Mouse (Mus musculus): ENCODE results near the gene Zfyve16. TPM values are rescaled to one million over a fixed set of nuclear protein-coding genes. Genes with fewer than 3 reads are reported as not detected.

Zfyve16 gene
- polyA plus RNA-seq, 1 experiment from 2014 or later, result 10.9 TPM

GRCm38 (mm10) chr13:92531237-92531636, 569 bp upstream of the Zfyve16 start:
- Histone ChIP-seq H3K36me3 (0 out of 2 replicates have a peak, but pooled peaks cover 2% of the 10 kb centered on the region), H3K4me3 (peak overlapping the region; percentile 80), H3K4me1 (peaks cover 5% of the 10 kb centered on the region; the same call in 1 of the 2 replicates), H3K9me3 (no peaks in the 10 kb centered on the region), H3K4me2 (peak overlapping the region; percentile 55), H3K27me3 (no peaks in the 10 kb centered on the region), H3K27ac (peak overlapping the region; percentile 96), H3K9ac (peak overlapping the region; percentile 61)
- 4% methylated on average over 15 of the region's 15 CpGs for WGBS
- no peak for ATAC-seq (ENCODE audit: insufficient number of reproducible peaks, low FRiP score, low TSS enrichment, low read depth)

GRCm38 (mm10) chr13:92529828-92530720, 594 bp downstream of the Zfyve16 start:
- WGBS, result 1% methylated on average over 45 of the region's 47 CpGs
- Histone ChIP-seq H3K4me1 (peaks cover 5% of the 10 kb centered on the region; the same call in 1 of the 2 replicates), H3K27ac (peak overlapping the region; percentile 96), H3K27me3 (no peaks in the 10 kb centered on the region), H3K4me2 (peak overlapping the region; percentile 55), H3K9me3 (no peaks in the 10 kb centered on the region), H3K9ac (peak overlapping the region; percentile 61), H3K36me3 (0 out of 2 replicates have a peak, but pooled peaks cover 2% of the 10 kb centered on the region), H3K4me3 (peak overlapping the region; percentile 80)
- ATAC-seq (ENCODE audit: insufficient number of reproducible peaks, low FRiP score, low TSS enrichment, low read depth), result peak; percentile 85

- Histone ChIP-seq H3K27ac (no peak overlapping the region), H3K4me1 (no peaks in the 10 kb centered on the region), H3K9me3 (no peaks in the 10 kb centered on the region), H3K4me2 (no peak overlapping the region), H3K9ac (no peak overlapping the region), H3K36me3 (peaks cover 34% of the 10 kb centered on the region), H3K4me3 (no peak overlapping the region), H3K27me3 (no peaks in the 10 kb centered on the region)
- 89% methylated on average over 5 of the region's 5 CpGs for WGBS
- ATAC-seq (ENCODE audit: insufficient number of reproducible peaks, low FRiP score, low TSS enrichment, low read depth), result no peak
These were observed 7.4 kb downstream of the Zfyve16 start for GRCm38 (mm10) chr13:92523178-92523813.

GRCm38 (mm10) chr13:92504871-92505270, 25.8 kb downstream of the Zfyve16 start:
- H3K36me3 ChIP-seq, result peaks cover 40% of the 10 kb centered on the region

GRCm38 (mm10) chr13:92491923-92492322, 38.7 kb downstream of the Zfyve16 start:
- no peak for ATAC-seq (ENCODE audit: insufficient number of reproducible peaks, low FRiP score, low TSS enrichment, low read depth)
- WGBS, result 85% methylated on average over 1 of the region's 1 CpGs
- Histone ChIP-seq H3K4me1 (no peaks in the 10 kb centered on the region), H3K4me2 (no peak overlapping the region), H3K27ac (no peak overlapping the region), H3K9me3 (no peaks in the 10 kb centered on the region), H3K27me3 (no peaks in the 10 kb centered on the region), H3K9ac (no peak overlapping the region), H3K4me3 (no peak overlapping the region), H3K36me3 (peaks cover 27% of the 10 kb centered on the region)

More at GRCm38 (mm10) chr13:92504871-92505270, 25.8 kb downstream of the Zfyve16 start:
- H3K27ac ChIP-seq, result no peak overlapping the region
- no peaks in the 10 kb centered on the region for H3K9me3 ChIP-seq
- H3K4me3 ChIP-seq, result no peak overlapping the region
- H3K27me3 ChIP-seq, result no peaks in the 10 kb centered on the region
- H3K9ac ChIP-seq, result no peak overlapping the region
- whole genome bisulfite sequencing, result 77% methylated on average over 12 of the region's 12 CpGs
- no peak for ATAC-seq (ENCODE audit: insufficient number of reproducible peaks, low FRiP score, low TSS enrichment, low read depth)
- H3K4me2 ChIP-seq, result no peak overlapping the region
- H3K4me1 ChIP-seq, result no peaks in the 10 kb centered on the region

- H3K9ac ChIP-seq, result no peak overlapping the region
- H3K9me3 ChIP-seq, result no peaks in the 10 kb centered on the region
- no peaks in the 10 kb centered on the region for H3K4me1 ChIP-seq
- H3K27me3 ChIP-seq, result no peaks in the 10 kb centered on the region
- no peak overlapping the region for H3K27ac ChIP-seq
- no peak overlapping the region for H3K4me3 ChIP-seq
- H3K36me3 ChIP-seq, result peaks cover 32% of the 10 kb centered on the region
- ATAC-seq (ENCODE audit: insufficient number of reproducible peaks, low FRiP score, low TSS enrichment, low read depth), result no peak
- no peak overlapping the region for H3K4me2 ChIP-seq
- 57% methylated on average over 4 of the region's 4 CpGs for WGBS
These were observed 39.9 kb downstream of the Zfyve16 start for GRCm38 (mm10) chr13:92490817-92491216.

GRCm38 (mm10) chr13:92483852-92484463, 46.7 kb downstream of the Zfyve16 start, which contains the start of gene Fam151b:
Gene Fam151b (minus strand): TSS chr13:92484015.
- Histone ChIP-seq H3K4me1 (no peaks in the 10 kb centered on the region), H3K4me2 (peak within 1 kb of the TSS; percentile 69), H3K36me3 (0 out of 2 replicates have a peak, but pooled peaks cover 5% of the 10 kb centered on the region), H3K27ac (peak within 1 kb of the TSS; percentile 65; the same call in 1 of the 2 replicates), H3K9ac (0 out of 2 replicates have a peak within 1 kb of the TSS, but pooled peaks have one; percentile 8), H3K9me3 (no peaks in the 10 kb centered on the region), H3K27me3 (no peaks in the 10 kb centered on the region), H3K4me3 (peak within 1 kb of the TSS; percentile 48)
- peak; percentile 94 for ATAC-seq (ENCODE audit: insufficient number of reproducible peaks, low FRiP score, low TSS enrichment, low read depth)
- WGBS, result 6% methylated on average over 19 of the region's 19 CpGs

GRCm38 (mm10) chr13:92483348-92483747, 47.3 kb downstream of the Zfyve16 start:
- H3K4me2 ChIP-seq, result peak overlapping the region; percentile 69
- no peaks in the 10 kb centered on the region for H3K27me3 ChIP-seq
- H3K4me3 ChIP-seq, result peak overlapping the region; percentile 48
- H3K9me3 ChIP-seq, result no peaks in the 10 kb centered on the region
- H3K4me1 ChIP-seq, result no peaks in the 10 kb centered on the region
- H3K36me3 ChIP-seq, result 0 out of 2 replicates have a peak, but pooled peaks cover 5% of the 10 kb centered on the region
- no peak for ATAC-seq (ENCODE audit: insufficient number of reproducible peaks, low FRiP score, low TSS enrichment, low read depth)
- 15% methylated on average over 3 of the region's 3 CpGs for WGBS
- H3K27ac ChIP-seq, result no peak overlapping the region
- no peak overlapping the region for H3K9ac ChIP-seq

- Histone ChIP-seq H3K9me3 (no peaks in the 10 kb centered on the region), H3K9ac (no peak overlapping the region), H3K27ac (no peak overlapping the region), H3K4me3 (no peak overlapping the region), H3K27me3 (no peaks in the 10 kb centered on the region), H3K36me3 (peaks cover 3% of the 10 kb centered on the region; the same call in 1 of the 2 replicates), H3K4me2 (no peak overlapping the region), H3K4me1 (no peaks in the 10 kb centered on the region)
- no peak for ATAC-seq (ENCODE audit: insufficient number of reproducible peaks, low FRiP score, low TSS enrichment, low read depth)
- WGBS, result 62% methylated on average over 2 of the region's 2 CpGs
These were observed 60.5 kb downstream of the Zfyve16 start for GRCm38 (mm10) chr13:92470151-92470550.

- no peaks in the 10 kb centered on the region for H3K9me3 ChIP-seq
- H3K27ac ChIP-seq, result no peak overlapping the region
- ATAC-seq (ENCODE audit: insufficient number of reproducible peaks, low FRiP score, low TSS enrichment, low read depth), result no peak
- no peaks in the 10 kb centered on the region for H3K4me1 ChIP-seq
- no peaks in the 10 kb centered on the region for H3K27me3 ChIP-seq
- peaks cover 3% of the 10 kb centered on the region; the same call in 1 of the 2 replicates for H3K36me3 ChIP-seq
- no peak overlapping the region for H3K4me3 ChIP-seq
- no peak overlapping the region for H3K4me2 ChIP-seq
- WGBS, result 54% methylated on average over 2 of the region's 2 CpGs
- H3K9ac ChIP-seq, result no peak overlapping the region
These were observed 61.3 kb downstream of the Zfyve16 start for GRCm38 (mm10) chr13:92469381-92469780.

- WGBS, result 76% methylated on average over 9 of the region's 9 CpGs
- H3K27ac ChIP-seq, result no peak overlapping the region
- H3K36me3 ChIP-seq, result peaks cover 1% of the 10 kb centered on the region; the same call in 1 of the 2 replicates
- ATAC-seq (ENCODE audit: insufficient number of reproducible peaks, low FRiP score, low TSS enrichment, low read depth), result no peak
- no peaks in the 10 kb centered on the region for H3K9me3 ChIP-seq
- no peak overlapping the region for H3K9ac ChIP-seq
- H3K4me3 ChIP-seq, result no peak overlapping the region
- no peak overlapping the region for H3K4me2 ChIP-seq
- no peaks in the 10 kb centered on the region for H3K4me1 ChIP-seq
- no peaks in the 10 kb centered on the region for H3K27me3 ChIP-seq
These were observed 62.8 kb downstream of the Zfyve16 start for GRCm38 (mm10) chr13:92467891-92468290.

Measured in limb, embryonic 15.5 days (tissue).